Mouse (Mus musculus): Measurements from ENCODE around the gene Ssh1. TPM values are rescaled to one million over a fixed set of nuclear protein-coding genes. Genes with fewer than 3 reads are reported as not detected.
A peak's percentile ranks its signal among the peaks of the same experiment; 100 is the strongest.

Ssh1 gene
- 10 to 100 TPM; 12.3 to 16.8 (median 13.4) TPM for total RNA-seq (2022)

DNA sequence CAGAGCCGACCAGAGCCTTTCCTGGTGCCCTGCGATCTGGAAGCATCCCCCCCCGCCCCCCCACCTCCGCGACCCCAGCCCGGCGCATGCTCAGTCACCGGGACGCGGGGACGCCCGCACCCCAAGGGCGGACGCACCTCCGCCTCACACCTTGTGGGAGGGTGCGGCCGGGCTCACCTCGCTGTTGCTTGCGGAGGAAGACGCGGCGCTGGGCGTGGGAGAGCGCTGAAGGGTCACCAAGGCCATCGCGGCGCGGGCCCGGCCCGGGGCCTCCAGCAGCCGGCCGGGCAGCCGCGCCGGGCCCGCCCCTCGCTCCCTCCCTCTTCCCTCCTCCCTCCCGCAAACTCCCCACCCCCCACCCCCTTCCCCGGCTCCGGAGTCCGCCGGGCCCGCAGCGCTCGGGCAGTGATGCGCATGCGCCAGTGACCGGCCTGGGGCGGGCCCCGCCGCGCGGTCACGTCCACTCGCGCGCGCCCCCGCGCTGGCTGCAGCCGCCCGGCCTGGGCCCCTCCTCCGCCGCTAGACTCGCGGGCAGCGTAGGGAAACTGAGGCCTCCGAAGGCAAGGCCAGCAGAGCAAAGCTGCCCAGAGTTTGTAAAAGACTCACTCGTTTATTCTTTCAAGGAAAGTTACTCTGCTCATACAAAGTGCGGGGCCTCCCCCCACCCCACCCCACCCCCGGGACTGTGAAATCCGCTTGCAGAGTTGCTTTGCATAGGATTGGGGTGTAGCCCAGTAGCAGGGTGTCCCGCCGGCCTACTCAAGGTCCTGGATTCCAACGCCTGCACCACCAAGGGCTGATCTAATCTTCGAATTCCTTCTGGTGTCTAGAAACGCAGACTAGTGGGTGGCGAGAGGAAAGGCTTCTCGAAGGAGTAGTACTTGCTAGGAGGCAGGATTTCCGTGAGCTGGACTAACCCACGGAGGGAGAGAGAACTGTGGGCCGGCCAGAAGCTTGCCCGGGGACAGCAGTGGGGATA, at the start of gene Ssh1:
TSS of gene Ssh1 (minus strand) at position 408 of the 979 bp plus-strand sequence.
- peak; percentile 86 for DNase-seq (ENCODE audit: low spot score)

DNA sequence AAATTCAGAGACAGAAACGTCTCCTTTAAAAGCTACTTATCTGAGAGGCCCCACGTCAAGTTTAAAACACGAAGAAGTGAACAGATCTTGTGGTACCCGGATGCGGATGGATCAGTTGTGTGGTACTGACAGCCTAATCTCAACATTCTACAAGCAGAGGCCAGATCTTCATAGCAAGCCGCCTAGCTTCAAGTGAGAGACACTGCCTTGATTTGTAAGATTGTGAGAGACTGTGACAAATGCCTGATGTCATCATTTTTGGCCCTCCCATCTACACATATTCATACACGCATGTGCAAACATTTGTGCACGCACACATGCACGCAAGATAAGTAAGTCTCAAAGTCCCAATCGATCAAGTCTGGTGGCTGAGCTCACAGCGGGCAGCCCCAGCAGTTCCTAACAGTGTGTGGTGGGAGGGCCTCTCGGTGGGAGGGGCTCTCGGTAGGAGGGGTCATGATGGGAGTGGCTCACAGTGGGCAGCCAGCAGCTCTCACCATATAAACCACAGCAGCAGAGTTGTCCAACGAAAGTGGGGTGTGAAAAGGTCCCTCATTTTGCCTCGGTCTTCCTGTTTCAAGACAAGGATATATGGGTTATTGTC, 47.7 kb upstream of the Ssh1 start:
- DNase-seq (ENCODE audit: low spot score), result no peak

DNA sequence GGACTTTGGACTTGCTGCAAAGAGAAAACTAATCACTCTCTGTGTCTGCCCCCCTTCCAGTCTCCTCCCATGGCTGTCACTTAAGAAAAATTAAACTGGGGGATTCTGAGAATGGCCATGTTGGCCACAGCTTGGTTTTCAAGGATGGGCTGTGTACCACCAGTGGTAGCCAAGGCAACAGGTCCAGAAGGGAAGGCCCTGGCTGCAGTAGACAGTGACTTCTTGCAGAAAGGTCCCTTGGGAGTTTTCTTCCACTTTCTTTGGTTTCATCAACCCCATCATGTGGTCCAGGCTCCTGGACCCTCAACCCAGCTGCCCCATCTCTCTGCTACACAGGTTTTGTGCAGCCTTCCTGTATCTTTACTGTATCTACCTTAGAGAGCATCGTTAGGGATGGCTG, 47.2 kb upstream of the Ssh1 start:
- no peak for DNase-seq (ENCODE audit: low spot score)

DNA sequence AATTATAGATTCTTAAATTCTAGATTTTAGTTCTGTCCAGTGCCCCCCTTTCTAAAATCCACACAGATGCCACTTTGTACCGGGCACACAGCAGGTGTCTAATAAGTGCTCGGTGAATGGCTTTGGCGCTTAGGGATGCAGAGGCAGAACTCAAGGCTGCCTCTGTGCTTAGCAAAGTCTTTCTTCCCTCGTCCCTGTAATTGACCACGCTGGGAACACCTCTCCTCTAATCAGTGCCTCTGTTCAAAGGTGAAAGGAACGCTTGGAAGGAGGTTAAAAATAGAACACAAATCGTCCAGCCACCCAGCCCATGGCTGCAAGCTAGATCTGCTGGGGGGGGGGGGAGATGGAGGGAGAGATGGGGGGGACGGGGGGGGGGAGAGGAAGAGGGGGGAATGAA, 46.8 kb upstream of the Ssh1 start:
- DNase-seq (ENCODE audit: low spot score), result no peak

DNA sequence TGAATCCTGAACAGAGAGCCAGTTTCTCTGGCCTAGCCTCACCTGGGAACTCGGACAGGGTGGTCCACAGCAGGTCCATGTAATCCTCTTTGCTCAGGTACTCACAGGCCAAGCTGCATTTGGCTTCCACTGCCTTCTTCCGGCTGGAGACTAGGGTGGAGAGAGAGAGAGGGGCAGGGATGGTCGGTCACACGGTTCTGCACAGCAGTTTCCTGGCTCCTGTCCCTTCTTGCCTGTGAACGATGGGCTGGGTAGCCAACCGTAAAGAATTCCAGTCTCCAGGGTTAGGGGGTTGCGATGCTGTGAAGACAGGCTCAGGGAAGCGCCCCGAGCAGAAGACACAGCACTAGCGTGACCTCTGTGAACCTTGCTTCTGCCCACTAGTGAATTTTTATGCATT, 41.4 kb upstream of the Ssh1 start:
- no peak for DNase-seq (ENCODE audit: low spot score)

DNA sequence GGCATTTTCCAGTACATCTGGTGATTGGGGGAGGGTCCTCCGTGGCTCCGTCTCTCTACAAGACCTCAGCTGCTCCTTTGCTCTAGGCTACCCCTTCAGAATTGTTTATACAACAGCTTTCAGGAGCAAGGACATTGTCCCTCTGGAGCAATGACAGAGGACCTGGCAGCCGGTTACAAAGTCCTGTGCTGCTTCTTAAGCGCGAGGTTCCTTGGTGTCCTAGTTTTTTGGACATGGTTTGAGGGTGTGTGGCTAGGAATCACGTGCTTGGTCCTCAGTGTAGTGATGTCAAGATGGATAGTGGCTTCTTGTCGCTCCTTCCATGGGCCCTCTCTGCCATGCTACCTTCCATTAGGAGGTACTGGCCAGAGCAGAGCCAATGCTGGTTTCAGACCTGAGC, 40.7 kb upstream of the Ssh1 start:
- no peak for DNase-seq (ENCODE audit: low spot score)

DNA sequence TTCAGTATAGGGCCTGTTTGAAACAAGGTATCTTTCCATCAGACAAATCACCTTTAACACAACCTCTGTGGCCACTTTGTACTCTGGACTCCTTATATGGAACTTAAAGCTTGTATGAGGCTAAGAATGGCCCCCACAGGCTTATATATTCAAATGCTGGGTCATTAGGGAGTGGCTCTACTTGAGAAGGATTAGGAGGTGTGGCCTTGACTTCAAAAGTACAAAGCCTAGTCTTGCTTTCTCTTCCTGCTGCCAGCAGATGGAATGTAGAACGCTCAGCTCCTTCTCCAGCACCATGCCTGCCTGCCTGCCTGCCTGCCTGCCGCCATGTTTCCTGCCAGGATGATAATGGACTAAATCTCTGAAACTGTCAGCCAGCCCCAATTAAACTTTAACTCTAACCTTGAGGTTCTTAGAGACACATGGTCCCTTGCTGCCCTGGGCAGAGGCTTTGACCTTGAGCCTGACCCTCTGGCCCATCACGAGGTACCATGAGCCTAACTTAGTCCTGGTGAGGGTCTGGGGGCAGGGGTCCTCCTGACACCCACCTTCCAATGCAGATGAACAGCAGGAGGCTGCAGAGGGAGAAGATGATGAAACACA, 38.6 kb upstream of the Ssh1 start:
- no peak for DNase-seq (ENCODE audit: low spot score)

DNA sequence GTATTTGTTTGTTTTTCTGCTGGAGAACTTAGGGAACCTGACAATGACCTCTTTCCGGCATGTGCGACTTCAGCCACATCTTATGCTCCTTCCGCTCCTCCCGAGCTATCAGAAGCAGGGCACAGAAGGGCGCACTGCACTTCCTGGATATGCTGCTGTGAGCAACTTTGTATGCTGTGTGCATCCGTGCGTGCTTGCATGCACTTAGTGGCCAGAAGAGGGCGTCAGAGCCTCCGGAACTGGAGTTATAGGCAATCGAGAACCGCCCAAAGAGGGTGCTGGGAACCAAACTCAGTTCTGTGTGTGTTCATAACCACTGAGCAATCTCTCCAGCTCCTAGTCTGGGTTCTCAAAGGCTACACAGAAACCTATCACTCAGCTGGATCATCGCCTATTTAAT, 37.0 kb upstream of the Ssh1 start:
- no peak for DNase-seq (ENCODE audit: low spot score)

DNA sequence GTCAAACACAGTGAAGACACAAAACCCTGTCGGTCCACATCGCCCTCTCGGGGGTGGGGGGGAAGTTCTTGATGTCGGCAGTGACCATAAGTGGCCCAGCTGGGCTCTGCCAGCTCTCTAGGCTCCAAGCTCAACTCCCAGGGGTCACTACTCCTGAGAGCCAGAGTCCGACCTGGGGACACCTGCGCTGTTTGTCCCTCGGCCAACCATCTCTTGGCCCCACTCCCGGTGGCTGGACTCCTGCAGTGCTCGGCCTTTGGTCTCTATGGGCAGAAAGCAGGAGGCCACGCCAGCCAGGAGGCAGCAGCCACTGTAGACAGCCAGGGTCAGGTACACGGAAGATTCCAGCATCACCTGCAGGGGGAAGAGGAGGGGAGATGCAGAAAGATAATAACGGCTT, 34.4 kb upstream of the Ssh1 start:
- DNase-seq (ENCODE audit: low spot score), result no peak

DNA sequence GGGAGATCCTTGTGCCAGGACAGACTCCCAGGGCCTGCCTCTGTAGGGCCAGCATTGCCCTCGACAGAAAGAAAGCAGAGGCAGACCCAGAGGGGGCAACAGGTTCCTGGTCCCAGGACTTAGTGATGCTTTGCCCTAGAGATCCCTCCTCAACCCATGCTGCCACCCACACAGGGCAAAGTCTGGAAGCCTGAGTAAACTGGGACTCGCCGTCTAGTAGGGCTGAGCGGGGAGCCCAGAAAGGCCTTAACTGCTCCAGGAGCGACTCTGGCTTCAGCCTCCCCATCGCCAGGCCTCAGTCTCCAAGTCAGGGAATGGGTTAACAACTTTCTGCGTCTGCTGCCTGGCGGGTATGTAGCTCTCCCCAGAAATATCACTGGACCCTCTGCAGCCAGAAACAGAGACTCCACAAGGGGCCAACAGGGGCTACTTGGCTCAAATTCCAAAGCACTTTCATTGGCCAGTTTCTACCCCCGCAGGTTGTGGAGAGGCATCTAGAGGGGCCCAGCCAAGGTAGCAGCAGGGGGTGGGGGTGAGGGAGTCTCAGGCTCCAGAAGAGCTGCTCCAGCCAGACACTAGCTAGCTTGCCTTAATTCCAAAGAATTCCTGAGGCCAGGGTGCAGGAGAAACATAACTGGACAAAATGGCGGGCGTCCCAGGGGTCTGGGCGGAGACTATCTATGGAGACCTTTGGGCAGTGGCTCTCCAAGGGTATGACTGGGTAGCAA, 33.7 kb upstream of the Ssh1 start:
- no peak for DNase-seq (ENCODE audit: low spot score)

DNA sequence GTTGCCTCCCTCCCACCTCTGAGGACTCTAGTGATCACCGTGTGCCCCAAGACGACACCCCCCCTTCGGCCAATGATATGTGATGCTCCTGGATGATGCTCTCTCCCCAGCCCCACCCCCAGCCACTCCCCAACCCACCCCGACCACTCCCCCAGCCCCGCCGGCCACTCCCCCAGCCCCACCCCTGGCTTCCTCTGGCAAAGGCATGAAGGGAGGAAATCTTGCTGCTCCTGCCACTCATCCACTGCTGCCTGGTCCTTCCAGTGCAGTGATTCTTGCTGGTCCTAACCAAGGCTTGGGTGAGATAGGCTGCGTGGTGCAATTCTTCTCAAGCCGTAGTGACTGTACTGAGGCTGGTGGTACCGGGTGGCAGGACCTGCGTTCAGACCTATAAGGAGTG, 31.2 kb upstream of the Ssh1 start:
- no peak for DNase-seq (ENCODE audit: low spot score)

DNA sequence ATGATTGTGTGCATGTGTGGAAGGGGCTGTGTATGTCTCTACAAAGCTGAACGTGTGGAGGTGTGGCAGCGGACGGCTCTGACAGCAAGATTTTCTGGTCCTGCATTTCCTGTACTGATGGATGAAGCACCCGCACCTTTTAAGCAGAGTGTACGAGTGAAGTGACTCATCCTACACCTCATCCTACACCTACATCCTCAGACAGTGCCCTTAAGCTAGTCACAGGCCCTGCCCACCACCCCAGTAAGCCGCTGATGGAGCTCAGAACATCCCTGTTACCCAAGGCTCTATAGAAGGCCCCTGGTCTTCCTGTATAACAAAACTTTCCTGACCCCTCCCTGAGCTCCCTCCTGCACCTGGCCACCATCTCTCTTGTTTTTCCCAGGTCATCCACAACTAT, 30.7 kb upstream of the Ssh1 start:
- DNase-seq (ENCODE audit: low spot score), result no peak

DNA sequence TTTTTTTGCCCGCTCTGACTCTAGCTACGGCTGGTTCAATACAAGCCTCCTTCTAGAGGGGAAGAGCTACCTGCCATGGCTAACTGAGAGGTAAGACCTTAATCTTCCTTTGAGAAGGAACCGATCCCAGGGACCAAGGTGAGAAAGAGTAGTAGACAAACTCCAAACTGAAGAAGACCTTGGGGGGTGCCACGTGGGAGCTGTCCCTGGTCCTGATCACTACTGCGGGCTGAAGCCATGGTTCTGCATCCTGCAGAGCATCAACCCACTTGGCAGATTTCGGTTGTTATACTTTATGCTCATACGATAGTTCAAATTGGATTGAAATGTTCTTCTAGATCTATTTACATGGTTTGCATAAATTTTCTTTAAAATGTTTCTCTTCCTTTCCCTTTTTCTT, 21.4 kb upstream of the Ssh1 start:
- DNase-seq (ENCODE audit: low spot score), result no peak

DNA sequence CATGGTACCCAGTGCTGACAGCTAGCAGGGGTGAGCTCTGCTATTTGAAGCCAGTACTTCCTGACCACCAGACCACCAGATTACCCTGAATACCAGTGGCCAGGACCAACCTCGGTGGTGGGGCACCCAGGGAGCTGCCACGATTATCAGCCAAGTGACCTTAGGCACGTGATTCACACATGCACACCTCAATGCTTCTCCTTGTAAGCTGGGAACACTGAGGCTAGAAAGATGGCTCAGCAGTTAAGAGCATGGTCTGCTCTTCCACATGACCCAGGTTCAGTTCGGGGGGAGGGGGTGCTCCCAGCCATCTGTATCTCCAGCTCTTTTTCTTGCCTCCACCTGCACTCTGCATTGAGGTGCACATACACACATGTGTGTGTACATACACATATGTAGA, 15.4 kb upstream of the Ssh1 start:
- no peak for DNase-seq (ENCODE audit: low spot score)

DNA sequence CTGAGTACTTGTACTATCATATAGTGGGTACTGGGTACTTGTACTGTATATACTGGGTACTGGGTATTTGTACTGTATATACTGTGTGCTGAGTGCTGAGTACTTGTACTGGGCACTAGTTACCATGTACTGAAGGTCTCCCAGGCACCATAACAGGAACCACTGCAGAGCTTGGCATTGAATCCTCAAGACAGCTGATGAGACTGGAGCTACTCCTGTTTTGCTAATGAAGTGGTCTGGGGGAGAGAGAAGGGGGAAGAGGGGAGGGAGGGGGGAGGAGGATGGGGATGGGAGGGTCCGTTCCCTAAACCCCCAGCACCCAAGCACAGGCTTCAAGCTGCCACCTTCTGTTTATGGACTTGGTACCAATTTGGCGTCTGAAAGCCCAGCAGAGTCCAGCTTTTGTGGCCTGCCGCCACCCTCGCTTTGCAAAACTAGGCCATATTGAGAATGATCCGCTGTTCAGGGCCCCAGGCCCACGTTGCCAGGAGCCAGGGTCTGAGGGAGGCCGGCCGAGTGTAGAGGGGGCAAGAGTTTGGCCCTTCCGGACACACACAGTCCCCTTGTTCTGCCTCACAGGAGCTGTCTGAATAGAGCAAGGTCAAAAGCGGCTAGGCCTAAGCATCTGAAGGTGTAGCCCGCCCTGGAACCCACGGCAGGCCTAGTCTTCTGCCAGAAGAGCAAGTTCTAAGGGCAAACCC, 14.2 kb upstream of the Ssh1 start:
- DNase-seq (ENCODE audit: low spot score), result no peak

DNA sequence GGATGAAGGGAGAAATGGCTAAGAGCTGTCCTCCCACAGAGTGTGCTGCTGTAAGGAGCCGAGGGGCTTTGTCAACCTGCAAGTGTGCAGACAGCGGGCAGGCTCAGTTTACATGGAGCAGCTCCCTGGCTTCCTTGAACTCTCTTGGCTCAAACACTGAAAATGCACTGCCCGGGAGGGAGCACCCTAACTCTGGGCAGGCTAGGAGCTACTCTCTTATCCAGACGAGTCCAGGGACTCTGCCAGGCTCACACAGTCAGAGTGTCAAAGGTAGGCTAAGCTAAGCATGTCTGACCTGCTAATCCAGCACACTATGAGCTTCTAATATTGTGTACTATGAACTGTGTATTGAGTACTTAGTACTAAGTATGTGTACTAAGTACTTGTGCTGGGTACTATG, 13.3 kb upstream of the Ssh1 start:
- no peak for DNase-seq (ENCODE audit: low spot score)

DNA sequence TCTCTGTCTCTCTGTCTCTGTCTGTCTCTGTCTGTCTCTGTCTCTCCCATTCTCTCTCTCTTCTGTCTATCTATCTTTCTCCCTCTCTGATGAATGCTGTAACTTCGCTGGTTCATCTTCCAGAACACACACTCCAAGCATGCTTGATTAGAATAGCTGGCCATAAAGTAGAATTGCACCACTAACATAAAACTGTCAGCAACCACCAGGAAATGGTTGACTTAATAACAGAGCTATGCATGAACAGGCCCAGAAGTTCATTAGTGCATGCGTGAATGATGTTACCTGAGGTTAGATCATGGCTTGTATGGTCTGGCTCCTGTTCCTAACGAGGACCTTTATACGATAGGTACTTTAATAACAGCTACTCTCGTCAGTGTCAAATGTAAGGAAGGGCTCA, 11.4 kb upstream of the Ssh1 start:
- no peak for DNase-seq (ENCODE audit: low spot score)

DNA sequence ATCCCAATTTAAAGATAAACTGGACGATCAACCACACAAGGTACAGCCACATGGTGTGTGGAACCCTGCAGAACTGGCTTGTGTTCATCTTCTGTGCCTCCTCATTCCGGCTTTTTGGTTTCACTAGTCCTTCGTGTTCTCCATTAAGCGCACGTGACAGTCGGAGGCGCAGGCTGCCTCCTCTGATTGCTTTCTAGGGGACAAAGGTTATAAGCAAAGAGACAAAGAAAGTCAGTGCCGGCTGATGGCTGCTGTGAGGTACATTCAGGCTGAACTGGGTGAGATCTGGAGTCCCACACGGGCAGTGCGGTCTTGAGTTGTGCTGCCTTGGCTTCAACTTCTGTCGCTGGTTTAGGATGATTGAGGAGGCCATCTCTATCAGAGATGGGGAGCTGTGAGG, 10.9 kb upstream of the Ssh1 start:
- DNase-seq (ENCODE audit: low spot score), result no peak

DNA sequence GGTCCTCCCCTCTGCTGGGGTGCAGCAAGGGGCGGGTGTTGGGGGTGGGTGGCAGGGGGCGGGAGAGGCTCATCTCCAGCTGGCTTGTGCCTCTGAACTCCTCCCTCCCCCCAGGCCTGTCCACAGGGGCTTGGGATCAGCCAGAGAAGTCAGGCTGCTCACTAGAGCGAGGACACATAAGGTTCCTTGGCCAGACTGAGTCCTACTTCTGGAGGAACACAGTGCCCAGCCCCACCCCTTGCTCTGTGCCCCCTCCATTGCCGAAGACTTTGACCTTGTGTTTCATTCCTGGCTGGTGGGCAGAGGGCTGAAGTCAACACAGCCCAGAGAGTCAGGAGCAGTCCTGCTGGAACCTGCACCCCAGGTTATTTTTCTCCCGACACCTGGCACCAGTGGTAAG, 9.8 kb upstream of the Ssh1 start, which contains the start of gene Dao:
TSS of gene Dao (plus strand) at position 162 of the 400 bp plus-strand sequence.
- DNase-seq (ENCODE audit: low spot score), result no peak

DNA sequence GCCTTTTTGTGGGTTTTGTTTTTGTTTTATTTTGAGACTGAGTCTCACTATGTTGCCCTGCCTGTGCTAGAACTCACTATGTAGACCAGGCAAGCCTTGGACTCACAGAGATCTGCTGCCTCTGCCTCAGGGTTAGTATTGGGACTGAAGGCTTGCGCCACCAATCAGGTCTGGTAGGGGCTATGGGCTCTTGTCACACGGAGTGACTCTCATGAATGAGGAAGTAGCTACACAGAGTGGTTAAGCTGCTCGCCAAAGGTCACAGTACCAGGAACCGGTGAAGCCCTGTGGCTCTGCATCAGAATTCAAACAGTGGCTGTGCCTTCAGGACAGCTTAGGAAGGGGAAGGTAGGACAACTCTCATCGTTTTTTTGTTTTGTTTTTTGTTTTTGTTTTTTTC, 5.7 kb upstream of the Ssh1 start:
- DNase-seq (ENCODE audit: low spot score), result no peak

DNA sequence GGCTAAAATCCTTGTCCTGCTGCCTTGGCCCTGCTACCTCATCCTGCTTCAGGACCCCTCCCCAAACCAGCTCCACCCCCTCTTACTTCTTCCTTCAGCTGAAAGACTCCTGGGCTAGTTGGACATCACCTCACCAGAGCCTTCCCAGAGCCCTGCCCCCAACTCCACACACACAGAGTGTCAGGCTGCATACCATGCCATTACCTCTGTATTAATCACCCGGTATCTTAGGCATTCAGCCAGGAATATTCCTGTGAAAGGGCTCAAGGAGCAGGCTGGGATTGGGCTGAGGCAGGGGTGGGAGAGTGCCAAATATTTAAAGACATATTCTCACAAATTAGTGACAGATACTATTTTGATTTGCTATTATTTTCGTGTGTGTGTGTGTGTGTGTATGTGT, 2.8 kb upstream of the Ssh1 start:
- no peak for DNase-seq (ENCODE audit: low spot score)

All from heart, adult 8-10 months (tissue).